In the genomic region with DNA sequence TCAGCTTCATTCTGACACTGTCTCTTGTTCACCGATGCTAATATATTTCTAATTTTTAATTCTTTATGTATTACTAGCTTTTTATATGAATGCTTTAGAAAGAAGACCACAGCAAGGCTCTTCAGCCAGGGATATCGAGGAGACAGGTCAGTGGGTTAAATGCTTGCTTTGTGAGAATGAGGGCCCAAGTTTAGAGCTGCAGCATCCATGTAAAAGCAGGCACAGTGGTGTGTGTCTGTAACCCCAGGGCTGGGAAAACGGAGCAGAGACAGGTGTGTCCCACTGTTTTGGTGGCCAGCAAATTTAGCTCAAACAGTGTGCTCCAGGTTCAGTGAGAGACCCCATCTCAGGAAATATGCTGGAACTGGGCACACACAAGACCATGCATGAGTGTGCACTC, we compare ENCODE assay signal across 4 mouse cellular contexts. TPM values are rescaled to one million over a fixed set of nuclear protein-coding genes. Genes with fewer than 3 reads are reported as not detected.
DNase-seq lines count a peak whose midpoint lies in the region; ATAC-seq and TF ChIP-seq lines count a peak whose summit lies in the region.
"Not testable (repeated sequence)": the region's sequence is repeated elsewhere in the genome, so short reads cannot be mapped to it uniquely, and the experiment has no call there.
"Had no signal": no experiment of that assay in that cellular context is flagged by ENCODE, and none has a peak within 500 bp of the region (broad histone marks: within the 10 kb centered on the region; RNA-seq: fewer than 3 reads in every experiment).

No protein-coding gene starts in this region.

- CTCF ChIA-PET in Patski (lab: Charles Lee) = not testable (repeated sequence)

- in situ Hi-C loops in Patski (cut with MboI; ENCODE audit: low pct_unique_long_range_greater_than_20kb) = not testable (repeated sequence)

- not testable (repeated sequence) for H3K27me3 ChIP-seq in Patski

- peak; percentile 40 for ATAC-seq in Patski

- TF ChIP-seq CTCF in Patski (IDR thresholded peaks at IDR 0.05) = not testable (repeated sequence)

- DNase-seq in Patski (ENCODE audit: low read depth, low spot score) = not testable (repeated sequence)
- peak; percentile 83 for DNase-seq in heart, adult 11 months

- POLR2A ChIA-PET in Patski (lab: Charles Lee) = not testable (repeated sequence)

RNA-seq across cellular contexts. Expression of gene Dynlt1f, which starts 8.2 kb away (rescaled TPM):
- polyA plus RNA-seq in Patski (2021) = 126 TPM

RNA-seq across cellular contexts. Expression of gene Sytl3, which starts 11.4 kb away (rescaled TPM):
- polyA plus RNA-seq in Patski (2021) = not detected
- polyA plus RNA-seq: adrenal gland, adult 2 months; G1E had no signal

RNA-seq across cellular contexts. Expression of gene Dynlt1c, which starts 46.0 kb away (rescaled TPM):
- polyA plus RNA-seq in Patski (2021) = 10.2 TPM
